Mouse (Mus musculus) MEL (cell line): ENCODE measurements around the gene Ttc3.

ENCODE experiments used
- BHLHE40 ChIP-seq: IDR thresholded peaks from 2 replicates; pipeline ENCODE4 v1.6.1; 2012; ENCODE audit warnings: low read depth, mild to moderate bottlenecking, inconsistent platforms, low read length, improper control_type of control experiment, borderline replicate concordance
- CTCF ChIP-seq, 3 experiments: IDR thresholded peaks in 2 of 3; conservative IDR thresholded peaks in 1 of 3; 2 replicates each; pipeline ENCODE4 v1.5.1; 2011 to 2012; ENCODE audit warnings: low read length in 3 of 3, low read depth in 2 of 3, mild to moderate bottlenecking in 2 of 3, improper control_type of control experiment in 1 of 3, inconsistent platforms in 1 of 3, mixed read lengths in 1 of 3, moderate library complexity in 1 of 3; ENCODE audit not compliant: control insufficient read depth in 1 of 3, insufficient read depth in 1 of 3, poor library complexity in 1 of 3, severe bottlenecking in 1 of 3
- EP300 ChIP-seq, 2 experiments: IDR thresholded peaks; 2 replicates each; pipeline ENCODE4 v1.6.1; 2011; ENCODE audit warnings: improper control_type of control experiment in 2 of 2, low read length in 2 of 2, low read depth in 1 of 2, mild to moderate bottlenecking in 1 of 2
- GABPA ChIP-seq: IDR thresholded peaks from 2 replicates; pipeline ENCODE4 v1.6.1; 2012; ENCODE audit warnings: low read depth, mild to moderate bottlenecking, inconsistent platforms, low read length, improper control_type of control experiment, moderate library complexity
- GATA1 ChIP-seq: IDR thresholded peaks from 2 replicates; pipeline ENCODE4 v1.6.1; 2011; ENCODE audit warnings: low read depth, low read length, improper control_type of control experiment
- MAZ ChIP-seq: IDR thresholded peaks from 2 replicates; pipeline ENCODE4 v1.6.1; 2012; ENCODE audit warnings: low read depth, mild to moderate bottlenecking, inconsistent platforms, low read length, improper control_type of control experiment
- POLR2A ChIP-seq, 2 experiments: IDR thresholded peaks; 2 replicates each; pipeline ENCODE4 v1.6.1; 2011 to 2012; ENCODE audit warnings: low read length in 2 of 2, mild to moderate bottlenecking in 2 of 2, control low read depth in 1 of 2, improper control_type of control experiment in 1 of 2, low read depth in 1 of 2, moderate library complexity in 1 of 2; ENCODE audit not compliant: control insufficient read depth in 1 of 2, insufficient read depth in 1 of 2, poor library complexity in 1 of 2
- RAD21 ChIP-seq: IDR thresholded peaks from 2 replicates; pipeline ENCODE4 v1.6.1; 2011; ENCODE audit warnings: mild to moderate bottlenecking, low read depth, low read length, improper control_type of control experiment
- ZMIZ1 ChIP-seq: IDR thresholded peaks from 2 replicates; pipeline ENCODE4 v1.6.1; 2012; ENCODE audit warnings: low read depth, mild to moderate bottlenecking, inconsistent platforms, low read length, improper control_type of control experiment, moderate library complexity

DNA sequence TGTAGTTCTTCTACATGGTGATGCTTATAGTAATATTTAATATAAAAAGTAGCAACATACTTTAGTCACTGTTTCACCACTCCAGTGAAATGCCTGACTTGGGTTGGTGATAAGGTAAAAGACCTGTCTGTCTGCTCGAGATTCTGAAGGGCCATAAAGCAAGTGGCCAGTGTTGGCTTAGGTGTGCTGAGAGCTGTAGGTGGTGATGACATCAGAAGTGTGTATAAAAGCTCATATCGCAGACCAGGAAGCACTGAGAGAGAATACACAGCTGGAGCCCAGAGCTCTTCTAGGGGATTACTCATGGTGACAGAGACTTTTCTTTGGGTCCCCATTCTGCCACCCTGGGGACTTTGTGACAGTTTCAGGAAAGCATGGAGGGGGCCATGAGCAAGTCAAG lies 41.8 kb downstream of the Ttc3 start:
- no peak for TF ChIP-seq CTCF (IDR thresholded peaks at IDR 0.05 in 2 of 3, conservative IDR thresholded peaks at IDR 0.05 in 1 of 3; ENCODE audit: control insufficient read depth in 1 of 3, insufficient read depth in 1 of 3, low read depth in 2 of 3, low read length in 3 of 3, poor library complexity in 1 of 3, severe bottlenecking in 1 of 3)
- no peak for TF ChIP-seq POLR2A (IDR thresholded peaks at IDR 0.05; ENCODE audit: control insufficient read depth in 1 of 2, insufficient read depth in 1 of 2, low read depth in 1 of 2, low read length in 2 of 2, poor library complexity in 1 of 2)
- TF ChIP-seq EP300 (IDR thresholded peaks at IDR 0.05; ENCODE audit: low read depth in 1 of 2, low read length in 2 of 2) = no peak
- TF ChIP-seq RAD21 = no peak
- no peak for TF ChIP-seq ZMIZ1
- no peak for TF ChIP-seq GABPA
- TF ChIP-seq MAZ = no peak
- TF ChIP-seq BHLHE40 = no peak
- no peak for TF ChIP-seq GATA1
